Mouse (Mus musculus): ENCODE data around the gene Marco.

GRCm38 (mm10) chr1:120501496-120501895, 3.3 kb downstream of the Marco start:
- TF ChIP-seq MYC (IDR thresholded peaks at IDR 0.05; ENCODE audit: low read depth, low read length) (no peak), NRF1 (IDR thresholded peaks at IDR 0.05; ENCODE audit: low read depth, low read length) (no peak), CTCF (conservative IDR thresholded peaks at IDR 0.05 in 1 of 2, IDR thresholded peaks at IDR 0.05 in 1 of 2; ENCODE audit: low read depth in 2 of 2, low read length in 2 of 2) (no peak), EP300 (IDR thresholded peaks at IDR 0.05; ENCODE audit: low read length) (no peak), MAZ (IDR thresholded peaks at IDR 0.05; ENCODE audit: low read depth, low read length) (no peak), PAX5 (IDR thresholded peaks at IDR 0.05; ENCODE audit: low read length) (no peak), CHD1 (IDR thresholded peaks at IDR 0.05; ENCODE audit: low read depth, low read length) (no peak), TCF12 (IDR thresholded peaks at IDR 0.05; ENCODE audit: low read depth, low read length) (no peak), GABPA (IDR thresholded peaks at IDR 0.05; ENCODE audit: insufficient replicate concordance, low read depth, low read length) (no peak), MAFK (IDR thresholded peaks at IDR 0.05; ENCODE audit: insufficient replicate concordance, low read length) (no peak), ELF1 (IDR thresholded peaks at IDR 0.05; ENCODE audit: low read depth, low read length) (no peak), NELFE (IDR thresholded peaks at IDR 0.05; ENCODE audit: low read depth, low read length) (no peak), POLR2A (IDR thresholded peaks at IDR 0.05; ENCODE audit: low read depth, low read length) (no peak), CHD2 (IDR thresholded peaks at IDR 0.05; ENCODE audit: low read length) (no peak)
